Mouse (Mus musculus): ENCODE measurements around the gene Defa36. TPM values are rescaled to one million over a fixed set of nuclear protein-coding genes. Genes with fewer than 3 reads are reported as not detected.

Gene Defa36
- polyA plus RNA-seq (2012) = not detected in 2 replicates

DNA sequence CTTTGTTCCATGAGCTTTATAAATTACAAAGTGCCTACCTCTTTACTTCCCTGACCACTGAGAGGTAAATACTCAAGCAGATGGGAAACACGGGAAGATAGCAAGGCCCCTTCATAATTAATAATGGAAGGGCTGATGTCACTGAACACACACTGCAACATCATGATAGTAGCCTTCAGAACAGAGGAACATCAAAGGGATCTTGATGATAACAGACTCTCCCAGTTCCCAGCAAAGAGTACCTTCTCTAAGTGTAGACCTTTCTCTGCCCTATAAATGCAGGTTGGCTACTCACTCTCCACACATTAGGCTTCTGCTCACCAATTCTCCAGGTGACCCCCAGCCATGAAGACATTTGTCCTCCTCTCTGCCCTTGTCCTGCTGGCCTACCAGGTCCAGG, at the start of gene Defa36:
Defa36 (plus strand) TSS at position 301 of the 400 bp plus-strand sequence.

DNA sequence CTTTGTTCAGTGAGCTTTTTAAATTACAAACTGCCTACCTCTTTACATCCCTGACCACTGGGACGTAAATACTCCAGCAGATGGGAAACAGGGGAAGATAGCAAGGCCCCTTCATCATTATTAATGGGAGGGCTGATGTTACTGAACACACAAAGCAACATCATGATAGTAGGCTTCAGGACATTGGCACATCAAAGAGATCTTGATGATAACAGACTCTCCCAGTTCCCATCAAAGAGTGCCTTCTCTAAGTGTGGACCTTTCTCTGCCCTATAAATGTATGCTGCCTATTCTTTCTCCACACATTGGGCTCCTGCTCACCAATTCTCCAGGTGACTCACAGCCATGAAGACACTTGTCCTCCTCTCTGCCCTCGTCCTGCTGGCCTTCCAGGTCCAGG, 49.0 kb upstream of the Defa36 start, which contains the start of gene Defa2:
Defa2 (plus strand) TSS at position 301 of the 400 bp plus-strand sequence.

DNA sequence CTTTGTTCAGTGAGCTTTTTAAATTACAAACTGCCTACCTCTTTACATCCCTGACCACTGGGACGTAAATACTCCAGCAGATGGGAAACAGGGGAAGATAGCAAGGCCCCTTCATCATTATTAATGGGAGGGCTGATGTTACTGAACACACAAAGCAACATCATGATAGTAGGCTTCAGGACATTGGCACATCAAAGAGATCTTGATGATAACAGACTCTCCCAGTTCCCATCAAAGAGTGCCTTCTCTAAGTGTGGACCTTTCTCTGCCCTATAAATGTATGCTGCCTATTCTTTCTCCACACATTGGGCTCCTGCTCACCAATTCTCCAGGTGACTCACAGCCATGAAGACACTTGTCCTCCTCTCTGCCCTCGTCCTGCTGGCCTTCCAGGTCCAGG, 35.7 kb upstream of the Defa36 start, which contains the start of gene Defa33:
Defa33 (plus strand) TSS at position 301 of the 400 bp plus-strand sequence.

DNA sequence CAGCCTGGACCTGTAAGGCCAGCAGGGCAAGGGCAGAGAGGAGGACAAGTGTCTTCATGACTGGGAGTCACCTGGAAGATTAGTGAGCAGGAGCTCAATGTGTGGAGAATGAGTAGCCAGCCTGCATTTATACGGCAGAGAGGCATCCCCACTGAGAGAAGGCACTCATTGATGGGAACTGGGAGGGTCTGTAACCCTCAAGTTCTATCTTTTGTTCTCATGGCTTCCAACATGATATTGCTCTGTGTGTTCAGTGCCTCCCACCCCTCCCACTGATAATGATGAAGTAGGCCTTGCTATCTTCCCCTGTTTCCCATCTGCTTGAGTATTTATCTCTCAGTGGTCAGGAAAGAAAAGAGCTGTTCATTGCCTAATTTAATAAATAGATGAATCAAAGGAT, 29.2 kb downstream of the Defa36 start, which contains the start of gene Gm7849:
Gm7849 (minus strand) TSS at position 101 of the 400 bp plus-strand sequence.

Other genes with a start within 250 kb of the Defa36 start
- gene Defa31, start 235.8 kb upstream of the Defa36 start, polyA plus RNA-seq (2012) = not detected in 2 replicates
- gene Gm15293, start 225.8 kb upstream of the Defa36 start, polyA plus RNA-seq (2012) = not detected in 2 replicates
- not detected in 2 replicates for gene Gm15292, start 177.7 kb upstream of the Defa36 start, polyA plus RNA-seq (2012)
- not detected in 2 replicates for gene Defa27, start 111.9 kb upstream of the Defa36 start, polyA plus RNA-seq (2012)
- not detected in 2 replicates for gene Defa29, start 100.4 kb upstream of the Defa36 start, polyA plus RNA-seq (2012)
- gene Defa2, start 48.9 kb upstream of the Defa36 start, polyA plus RNA-seq (2012) = not detected in 2 replicates
- not detected in 2 replicates for gene Defa33, start 35.6 kb upstream of the Defa36 start, polyA plus RNA-seq (2012)
- gene Gm7849, start 29.1 kb downstream of the Defa36 start, polyA plus RNA-seq (2012) = not detected in 2 replicates
- not detected in 2 replicates for gene Defa20, start 81.8 kb downstream of the Defa36 start, polyA plus RNA-seq (2012)
- gene Defa32, start 101.6 kb downstream of the Defa36 start, polyA plus RNA-seq (2012) = not detected in 2 replicates
- not detected in 2 replicates for gene Defa37, start 138.0 kb downstream of the Defa36 start, polyA plus RNA-seq (2012)
- not detected in 2 replicates for gene Defa28, start 155.6 kb downstream of the Defa36 start, polyA plus RNA-seq (2012)
- gene Gm7861, start 167.1 kb downstream of the Defa36 start, polyA plus RNA-seq (2012) = not detected in 2 replicates
- gene Defa26, start 190.8 kb downstream of the Defa36 start, polyA plus RNA-seq (2012) = not detected in 2 replicates
- not detected in 2 replicates for gene Defa17, start 228.4 kb downstream of the Defa36 start, polyA plus RNA-seq (2012)
- gene Defa34, start 238.4 kb downstream of the Defa36 start, polyA plus RNA-seq (2012) = not detected in 2 replicates